Mouse (Mus musculus) hematopoietic stem cell, adult 5-6 weeks (primary cell): ENCODE results near the gene Plcb4. TPM values are rescaled to one million over a fixed set of nuclear protein-coding genes. Genes with fewer than 3 reads are reported as not detected.

Experiments
- ATAC-seq, 2 experiments: fragments of 125-278 bp in 1 of 2; replicated peaks in 1 of 2; 2 replicates each; pipeline ENCODE4 v1.8.0; 2016 to 2017; ENCODE audit warnings: inconsistent platforms in 2 of 2, mild to moderate bottlenecking in 2 of 2, moderate number of reproducible peaks in 2 of 2, low read depth in 1 of 2, moderate TSS enrichment in 1 of 2; ENCODE audit not compliant: low FRiP score in 2 of 2, poor library complexity in 2 of 2, severe bottlenecking in 2 of 2, insufficient read depth in 1 of 2, low TSS enrichment in 1 of 2
- total RNA-seq: library from RNA; stranded (forward); fragments of 172-1452, 232-1000 nt; gene quantifications from 2 replicates; pipeline ENCODE4 v1.2.3, GENCODE M21; 2017

Gene Plcb4
- total RNA-seq, 1 experiment from 2014 or later, result 38.5 TPM

- no peak for ATAC-seq
Measured at GRCm38 (mm10) chr2:135917000-135917399, 258.2 kb downstream of the Plcb4 start.

GRCm38 (mm10) chr2:135918116-135918515, 259.3 kb downstream of the Plcb4 start:
- no peak for ATAC-seq

GRCm38 (mm10) chr2:135919641-135920040, 260.8 kb downstream of the Plcb4 start:
- ATAC-seq, result no peak

GRCm38 (mm10) chr2:135926660-135927343, 268.0 kb downstream of the Plcb4 start:
- peak; percentile 63 to 64 for ATAC-seq

GRCm38 (mm10) chr2:135929021-135929720, 270.4 kb downstream of the Plcb4 start:
- no peak for ATAC-seq

GRCm38 (mm10) chr2:135930696-135931095, 271.9 kb downstream of the Plcb4 start:
- ATAC-seq, result no peak

GRCm38 (mm10) chr2:135932569-135932968, 273.8 kb downstream of the Plcb4 start:
- no peak for ATAC-seq

- peak in 1 of 2 experiments; percentile 25; a peak in 1 of 4 replicates for ATAC-seq
Measured at GRCm38 (mm10) chr2:135936376-135936775, 277.6 kb downstream of the Plcb4 start.

GRCm38 (mm10) chr2:135937646-135938045, 278.8 kb downstream of the Plcb4 start:
- ATAC-seq, result no peak

- ATAC-seq, result no peak
Measured at GRCm38 (mm10) chr2:135939933-135940332, 281.1 kb downstream of the Plcb4 start.

- ATAC-seq, result no peak
Measured at GRCm38 (mm10) chr2:135947839-135948238, 289.0 kb downstream of the Plcb4 start.

GRCm38 (mm10) chr2:135954760-135955548, 296.1 kb downstream of the Plcb4 start:
- no peak for ATAC-seq

- ATAC-seq, result no peak
Measured at GRCm38 (mm10) chr2:135955796-135956195, 297.0 kb downstream of the Plcb4 start.

GRCm38 (mm10) chr2:135957689-135958088, 298.9 kb downstream of the Plcb4 start:
- ATAC-seq, result peak; percentile 92 to 93

- ATAC-seq, result no peak
Measured at GRCm38 (mm10) chr2:135958453-135958852, 299.6 kb downstream of the Plcb4 start.

GRCm38 (mm10) chr2:135963089-135963488, 304.3 kb downstream of the Plcb4 start:
- no peak for ATAC-seq

GRCm38 (mm10) chr2:135966871-135967557, 308.2 kb downstream of the Plcb4 start:
- ATAC-seq, result peak; percentile 77 to 83; a peak in 3 of 4 replicates
